Mouse (Mus musculus): ENCODE results near the gene St3gal5. TPM values are rescaled to one million over a fixed set of nuclear protein-coding genes. Genes with fewer than 3 reads are reported as not detected.

The St3gal5 gene
- polyA plus RNA-seq, 1 experiment from 2014 or later: 42.4 TPM

GRCm38 (mm10) chr6:72098691-72099090 lies 1.3 kb downstream of the St3gal5 start:
- no peaks in the 10 kb centered on the region for H3K27me3 ChIP-seq
- H3K27ac ChIP-seq: peak overlapping the region; percentile 89; the same call in 1 of the 2 replicates
- no peaks in the 10 kb centered on the region for H3K36me3 ChIP-seq
- WGBS: 28% methylated on average over 2 of the region's 2 CpGs
- H3K4me3 ChIP-seq (replicated peaks): peak overlapping the region; percentile 87
- H3K4me2 ChIP-seq (replicated peaks): peak overlapping the region; percentile 91
- no peak for ATAC-seq
- no peaks in the 10 kb centered on the region for H3K9me3 ChIP-seq
- peak overlapping the region; percentile 92 for H3K9ac ChIP-seq (replicated peaks)
- peaks cover 41% of the 10 kb centered on the region for H3K4me1 ChIP-seq (replicated peaks)

DNA sequence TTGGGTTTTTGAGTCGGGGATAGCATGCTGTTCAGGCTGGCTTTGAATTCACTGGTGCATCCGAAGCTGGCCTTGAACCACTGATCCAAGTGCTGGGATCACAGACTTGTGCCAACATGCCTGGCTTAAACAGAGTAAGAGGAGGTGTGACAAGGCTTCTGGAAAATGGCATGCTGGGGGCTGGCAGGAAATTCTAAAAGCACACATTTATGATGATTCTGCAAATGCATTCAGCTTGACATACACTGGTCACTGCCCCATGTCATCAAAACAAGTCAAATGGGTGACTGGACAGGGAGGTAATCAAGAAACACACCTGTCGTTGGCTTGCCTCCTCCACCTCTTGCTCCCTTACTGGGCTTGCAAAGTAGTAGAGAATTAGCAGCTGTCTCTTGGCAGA lies 1.9 kb downstream of the St3gal5 start:
- 90% methylated on average over 3 of the region's 3 CpGs for WGBS
- Histone ChIP-seq H3K4me3 (replicated peaks) (peak overlapping the region; percentile 87), H3K36me3 (no peaks in the 10 kb centered on the region), H3K4me1 (replicated peaks) (peaks cover 41% of the 10 kb centered on the region), H3K27me3 (no peaks in the 10 kb centered on the region), H3K4me2 (replicated peaks) (peak overlapping the region; percentile 91), H3K9ac (replicated peaks) (no peak overlapping the region), H3K9me3 (no peaks in the 10 kb centered on the region), H3K27ac (no peak overlapping the region)
- no peak for ATAC-seq

DNA sequence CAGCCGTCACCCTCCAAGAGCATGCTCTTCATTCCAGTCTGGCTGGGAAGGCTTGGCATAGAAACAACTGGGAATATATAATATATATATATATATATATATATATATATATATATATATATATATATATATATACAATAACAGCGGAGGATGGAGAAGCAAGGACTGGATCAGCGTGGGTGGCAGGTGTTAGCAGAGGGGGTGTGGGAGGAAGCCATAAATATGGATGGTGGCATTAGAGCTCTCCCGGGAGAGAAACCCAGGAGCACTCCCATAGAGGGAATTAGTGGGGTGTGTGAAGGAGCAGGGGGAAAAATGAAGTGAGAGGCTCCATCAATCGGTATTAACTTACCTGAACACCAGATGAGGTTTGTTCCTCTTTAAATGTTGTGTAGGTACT lies 2.8 kb downstream of the St3gal5 start:
- no peaks in the 10 kb centered on the region for H3K36me3 ChIP-seq
- peaks cover 41% of the 10 kb centered on the region for H3K4me1 ChIP-seq (replicated peaks)
- no peak for ATAC-seq
- H3K4me2 ChIP-seq (replicated peaks): no peak overlapping the region
- H3K9me3 ChIP-seq: no peaks in the 10 kb centered on the region
- H3K4me3 ChIP-seq (replicated peaks): no peak overlapping the region
- WGBS: 71% methylated on average over 5 of the region's 5 CpGs
- H3K27ac ChIP-seq: no peak overlapping the region
- H3K27me3 ChIP-seq: no peaks in the 10 kb centered on the region
- no peak overlapping the region for H3K9ac ChIP-seq (replicated peaks)

DNA sequence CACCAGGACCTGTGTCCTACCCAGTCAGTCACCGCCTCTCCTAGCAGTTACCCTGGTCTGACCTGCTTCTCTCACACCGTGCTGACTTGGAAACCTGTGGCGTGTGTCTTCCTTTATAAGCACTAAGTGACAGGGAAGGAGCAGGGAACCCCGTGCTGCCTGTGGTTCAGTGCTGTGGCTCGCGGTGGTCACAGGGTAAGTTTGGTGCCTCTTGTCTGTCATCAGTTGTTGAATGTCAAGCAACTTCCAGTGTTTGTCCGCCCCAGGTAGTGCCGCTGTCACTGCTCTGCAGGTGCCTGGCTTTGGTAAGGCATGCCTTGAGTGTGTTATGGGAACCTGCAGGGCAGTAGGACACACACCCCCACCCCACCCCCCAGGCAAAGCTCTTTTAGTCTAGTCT lies 3.5 kb downstream of the St3gal5 start:
- ATAC-seq: no peak
- no peak overlapping the region for H3K4me3 ChIP-seq (replicated peaks)
- H3K4me2 ChIP-seq (replicated peaks): no peak overlapping the region
- no peaks in the 10 kb centered on the region for H3K27me3 ChIP-seq
- no peaks in the 10 kb centered on the region for H3K36me3 ChIP-seq
- no peaks in the 10 kb centered on the region for H3K9me3 ChIP-seq
- H3K9ac ChIP-seq (replicated peaks): no peak overlapping the region
- peaks cover 41% of the 10 kb centered on the region for H3K4me1 ChIP-seq (replicated peaks)
- H3K27ac ChIP-seq: no peak overlapping the region
- WGBS: 89% methylated on average over 8 of the region's 8 CpGs

DNA sequence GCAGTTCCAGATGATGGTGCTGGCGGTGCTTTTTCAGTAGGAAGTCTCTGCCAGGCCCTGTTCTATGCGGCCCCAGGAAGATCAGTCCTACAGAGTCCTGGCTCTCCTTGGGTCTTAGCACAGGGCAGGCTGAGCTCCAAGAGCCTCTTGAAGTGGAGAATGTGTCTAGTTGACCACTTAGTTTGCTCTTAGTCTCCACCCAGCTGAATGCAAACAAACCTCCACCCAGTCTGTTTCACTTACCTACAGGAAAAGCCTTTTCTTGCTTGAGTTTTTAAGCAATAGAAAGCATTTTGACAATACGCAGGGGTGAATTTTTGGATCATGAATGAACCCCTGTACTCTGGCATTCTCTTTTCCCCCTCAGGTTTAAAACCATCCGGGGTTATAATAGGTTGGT lies 4.0 kb downstream of the St3gal5 start:
- H3K4me3 ChIP-seq (replicated peaks): no peak overlapping the region
- H3K4me1 ChIP-seq (replicated peaks): peaks cover 41% of the 10 kb centered on the region
- H3K27ac ChIP-seq: no peak overlapping the region
- no peak for ATAC-seq
- no peaks in the 10 kb centered on the region for H3K27me3 ChIP-seq
- H3K9ac ChIP-seq (replicated peaks): no peak overlapping the region
- H3K36me3 ChIP-seq: no peaks in the 10 kb centered on the region
- 77% methylated on average over 4 of the region's 4 CpGs for WGBS
- no peak overlapping the region for H3K4me2 ChIP-seq (replicated peaks)
- no peaks in the 10 kb centered on the region for H3K9me3 ChIP-seq

DNA sequence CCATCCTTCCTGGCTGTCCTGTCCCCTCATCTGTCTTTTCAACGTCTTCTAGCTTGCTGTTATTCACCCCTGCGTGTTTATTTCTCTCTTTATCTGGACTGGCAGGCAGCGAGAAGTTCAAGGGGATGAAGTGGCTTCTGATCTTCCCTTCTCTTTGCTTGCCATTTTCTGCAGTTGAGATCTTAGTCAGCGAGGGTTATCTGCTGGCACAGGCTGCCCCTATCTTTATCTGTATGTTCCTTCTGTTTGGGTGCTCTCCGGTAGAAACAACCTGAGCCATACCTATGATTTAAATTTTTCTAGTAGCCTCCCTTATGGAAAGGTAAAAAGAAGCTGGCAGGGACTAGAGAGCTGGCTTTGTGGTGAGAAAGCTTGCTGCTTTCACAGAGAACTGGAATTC lies 4.7 kb downstream of the St3gal5 start:
- WGBS: 70% methylated on average over 5 of the region's 5 CpGs
- Histone ChIP-seq H3K9me3 (no peaks in the 10 kb centered on the region), H3K4me1 (replicated peaks) (peaks cover 38% of the 10 kb centered on the region), H3K27me3 (no peaks in the 10 kb centered on the region), H3K9ac (replicated peaks) (no peak overlapping the region), H3K27ac (no peak overlapping the region), H3K4me3 (replicated peaks) (no peak overlapping the region), H3K36me3 (0 out of 2 replicates have a peak, but pooled peaks cover 2% of the 10 kb centered on the region), H3K4me2 (replicated peaks) (no peak overlapping the region)
- ATAC-seq: no peak

- Histone ChIP-seq H3K9ac (replicated peaks) (no peak overlapping the region), H3K27me3 (no peaks in the 10 kb centered on the region), H3K4me3 (replicated peaks) (no peak overlapping the region), H3K9me3 (no peaks in the 10 kb centered on the region), H3K36me3 (0 out of 2 replicates have a peak, but pooled peaks cover 3% of the 10 kb centered on the region), H3K4me1 (replicated peaks) (peaks cover 30% of the 10 kb centered on the region), H3K4me2 (replicated peaks) (no peak overlapping the region), H3K27ac (no peak overlapping the region)
- ATAC-seq: no peak
- WGBS: 85% methylated on average over 7 of the region's 7 CpGs
These were observed 7.1 kb downstream of the St3gal5 start for GRCm38 (mm10) chr6:72104534-72104933.

DNA sequence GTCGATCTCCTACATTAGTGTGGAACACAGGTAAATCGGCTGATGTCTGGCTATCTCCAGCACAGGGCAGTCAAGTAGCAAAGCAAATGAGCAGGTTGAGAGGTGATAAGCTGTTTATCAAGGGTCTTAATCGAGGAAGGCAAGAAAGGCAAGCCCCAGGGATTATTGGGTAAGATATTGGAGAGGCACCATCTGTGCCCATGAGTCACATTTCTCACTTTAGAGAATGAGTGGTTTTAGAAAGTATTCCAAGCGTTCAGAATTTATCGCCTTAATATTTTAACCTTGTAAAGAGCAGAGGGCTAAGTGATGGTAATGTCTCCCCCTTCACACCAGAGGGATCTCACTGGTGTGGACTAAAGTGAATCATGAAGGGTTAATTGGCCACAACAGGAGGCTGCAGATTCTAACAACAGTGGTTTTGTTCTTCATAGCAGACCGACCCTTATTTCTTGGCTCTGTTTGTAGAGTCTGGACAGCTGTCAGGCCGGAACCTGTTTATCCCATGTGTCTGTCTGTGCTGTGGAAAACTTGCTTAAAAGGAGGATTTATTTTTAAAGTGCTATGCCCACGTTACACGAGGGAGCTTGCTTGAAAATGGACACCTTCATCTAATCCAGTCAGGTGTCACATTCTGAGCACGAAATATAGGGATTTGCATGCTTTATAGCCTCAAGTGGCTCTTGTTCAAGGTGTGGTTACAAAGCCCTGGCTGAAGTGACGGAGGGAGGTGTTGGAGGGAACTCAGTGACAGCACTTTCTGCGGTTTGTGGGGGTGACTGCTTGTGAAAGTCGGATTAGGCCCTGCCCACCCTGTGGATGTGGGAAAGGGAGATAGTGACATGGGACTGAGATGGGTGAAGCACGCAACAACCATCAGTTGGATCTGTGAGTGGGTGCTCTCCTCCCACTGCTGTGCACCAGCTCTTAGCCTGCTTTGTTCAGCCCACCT lies 11.8 kb downstream of the St3gal5 start:
- H3K9me3 ChIP-seq: no peaks in the 10 kb centered on the region
- ATAC-seq: 0 out of 2 replicates have a peak, but pooled peaks have one; percentile 27
- no peak overlapping the region for H3K4me2 ChIP-seq (replicated peaks)
- no peaks in the 10 kb centered on the region for H3K27me3 ChIP-seq
- 71% methylated on average over 14 of the region's 14 CpGs for WGBS
- H3K9ac ChIP-seq (replicated peaks): no peak overlapping the region
- H3K36me3 ChIP-seq: 0 out of 2 replicates have a peak, but pooled peaks cover 3% of the 10 kb centered on the region
- H3K27ac ChIP-seq: no peak overlapping the region
- H3K4me1 ChIP-seq (replicated peaks): peaks cover 17% of the 10 kb centered on the region
- no peak overlapping the region for H3K4me3 ChIP-seq (replicated peaks)

- 93% methylated on average over 3 of the region's 3 CpGs for WGBS
- Histone ChIP-seq H3K4me1 (replicated peaks) (peaks cover 17% of the 10 kb centered on the region), H3K4me2 (replicated peaks) (no peak overlapping the region), H3K9ac (replicated peaks) (no peak overlapping the region), H3K36me3 (0 out of 2 replicates have a peak, but pooled peaks cover 3% of the 10 kb centered on the region), H3K9me3 (no peaks in the 10 kb centered on the region), H3K27ac (no peak overlapping the region), H3K27me3 (no peaks in the 10 kb centered on the region), H3K4me3 (replicated peaks) (no peak overlapping the region)
- no peak for ATAC-seq
These were observed 13.2 kb downstream of the St3gal5 start for GRCm38 (mm10) chr6:72110577-72110976.

DNA sequence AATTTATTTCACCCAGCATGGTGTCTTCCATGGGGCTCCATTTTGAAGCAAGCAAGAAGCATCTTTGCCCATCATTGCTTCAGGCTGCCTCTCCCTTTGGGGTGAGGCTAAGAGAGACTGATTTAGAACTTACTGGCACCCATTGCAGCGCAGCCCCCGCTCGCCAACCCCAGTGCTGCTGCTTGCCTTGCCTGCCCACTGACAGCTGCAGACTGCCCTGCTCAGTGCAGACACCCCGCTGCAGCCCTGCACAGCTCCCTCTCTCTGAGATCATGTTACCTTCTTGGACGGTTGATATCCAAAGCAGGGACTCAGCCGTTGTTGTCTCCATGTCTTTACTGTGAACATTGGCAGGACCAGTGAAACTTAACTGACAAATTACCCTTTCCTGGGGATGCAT lies 15.2 kb downstream of the St3gal5 start:
- H3K4me2 ChIP-seq (replicated peaks): no peak overlapping the region
- ATAC-seq: no peak
- WGBS: 58% methylated on average over 6 of the region's 6 CpGs
- H3K27ac ChIP-seq: no peak overlapping the region
- no peaks in the 10 kb centered on the region for H3K27me3 ChIP-seq
- H3K9ac ChIP-seq (replicated peaks): no peak overlapping the region
- H3K9me3 ChIP-seq: no peaks in the 10 kb centered on the region
- peaks cover 17% of the 10 kb centered on the region for H3K4me1 ChIP-seq (replicated peaks)
- H3K4me3 ChIP-seq (replicated peaks): no peak overlapping the region
- H3K36me3 ChIP-seq: no peaks in the 10 kb centered on the region

DNA sequence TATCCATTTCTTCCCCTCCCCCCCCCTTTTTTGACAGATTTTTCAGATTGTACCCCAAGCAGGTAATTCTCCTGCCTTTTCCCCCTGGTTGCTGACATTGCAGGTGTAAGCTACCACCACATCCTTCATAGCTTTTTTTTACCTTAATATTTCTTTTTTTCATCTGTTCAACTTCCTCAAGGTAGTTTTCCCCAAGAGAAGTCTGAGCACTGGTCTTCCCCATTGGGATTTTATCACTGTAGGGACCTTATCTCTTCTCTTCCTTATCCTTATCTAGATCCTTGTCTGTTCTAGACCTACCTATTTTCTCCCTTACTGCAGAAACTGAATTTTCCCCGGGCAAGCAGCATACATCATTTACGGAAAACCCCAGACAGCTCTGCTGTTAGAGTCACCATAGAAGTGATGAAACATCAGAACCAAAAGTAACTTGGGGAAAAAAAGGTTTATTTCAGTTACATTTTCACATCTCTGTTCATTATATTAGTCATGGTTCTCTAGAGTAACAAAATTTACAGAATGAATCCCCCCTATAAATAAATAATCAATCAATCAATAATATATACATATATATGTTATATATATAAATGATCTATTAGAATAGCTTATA lies 15.8 kb downstream of the St3gal5 start:
- no peaks in the 10 kb centered on the region for H3K36me3 ChIP-seq
- 98% methylated on average over 2 of the region's 2 CpGs for WGBS

GRCm38 (mm10) chr6:72114902-72115301 lies 17.5 kb downstream of the St3gal5 start:
- H3K9me3 ChIP-seq: no peaks in the 10 kb centered on the region
- H3K36me3 ChIP-seq: no peaks in the 10 kb centered on the region
- no peak for ATAC-seq
- no peak overlapping the region for H3K9ac ChIP-seq (replicated peaks)
- 88% methylated on average over 7 of the region's 7 CpGs for WGBS
- H3K27me3 ChIP-seq: no peaks in the 10 kb centered on the region
- no peak overlapping the region for H3K4me3 ChIP-seq (replicated peaks)
- 0 out of 2 replicates have a peak, but pooled peaks cover 7% of the 10 kb centered on the region for H3K4me1 ChIP-seq (replicated peaks)
- H3K27ac ChIP-seq: no peak overlapping the region
- H3K4me2 ChIP-seq (replicated peaks): no peak overlapping the region

More for the DNA sequence above, 15.8 kb downstream of the St3gal5 start:
- no peak overlapping the region for H3K4me2 ChIP-seq (replicated peaks)
- H3K27ac ChIP-seq: no peak overlapping the region
- H3K4me1 ChIP-seq (replicated peaks): peaks cover 17% of the 10 kb centered on the region
- H3K27me3 ChIP-seq: no peaks in the 10 kb centered on the region
- no peak for ATAC-seq
- no peak overlapping the region for H3K4me3 ChIP-seq (replicated peaks)
- H3K9me3 ChIP-seq: no peaks in the 10 kb centered on the region
- no peak overlapping the region for H3K9ac ChIP-seq (replicated peaks)
